Mouse (Mus musculus): ENCODE data around the gene Fig4.

The Fig4 gene

DNA sequence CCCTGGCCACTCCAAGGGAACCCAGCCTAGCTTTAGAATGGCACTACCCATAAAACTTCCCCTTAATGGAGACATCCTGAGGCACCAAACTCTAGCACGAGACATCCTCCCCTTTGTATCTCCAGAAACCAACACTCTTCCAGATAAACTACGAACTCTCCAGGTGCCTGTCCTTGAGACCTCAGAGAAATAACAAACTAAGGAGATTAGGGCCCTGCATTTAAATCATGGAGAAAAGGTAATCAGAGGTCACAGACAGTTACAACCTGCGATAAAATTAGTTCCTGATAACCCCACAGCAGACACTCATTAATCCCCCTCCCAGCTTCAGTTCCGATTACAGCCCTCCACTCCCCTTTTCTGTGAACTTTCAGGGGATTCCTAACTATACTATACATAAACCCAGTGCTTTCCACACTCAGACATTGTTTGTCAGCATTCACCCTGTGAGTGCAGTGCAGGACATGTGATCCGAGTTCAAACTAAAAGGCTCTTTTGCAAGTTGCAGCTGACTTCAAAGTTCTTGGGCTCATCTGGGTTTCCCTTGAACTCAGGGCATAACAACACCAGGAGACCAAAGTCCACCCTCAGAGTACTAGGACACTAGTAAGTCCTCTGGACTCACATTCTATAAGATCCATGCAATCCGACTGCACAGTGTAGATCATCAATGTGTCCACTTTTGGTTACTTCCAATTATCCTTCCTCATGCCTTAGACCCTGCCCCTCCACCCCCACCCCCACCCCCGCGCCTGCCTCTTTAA is 42.6 kb downstream of the Fig4 start:
- WGBS = 79% methylated on average over 8 of the region's 8 CpGs

DNA sequence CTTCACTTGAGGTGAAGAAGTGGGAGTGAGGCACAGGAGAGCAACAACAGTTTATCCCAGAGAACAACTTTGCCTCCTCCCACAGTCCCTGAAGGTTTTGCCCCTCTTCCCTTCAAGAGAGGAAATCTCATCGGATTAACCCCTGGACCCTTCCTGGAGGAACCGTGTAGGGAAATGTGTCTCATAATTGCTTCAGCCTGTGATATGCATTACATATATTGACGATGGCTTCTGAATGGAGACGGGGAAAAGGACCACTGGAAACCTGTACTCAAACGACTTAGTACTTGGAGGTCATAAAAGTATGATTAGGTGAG is 52.4 kb downstream of the Fig4 start:
- WGBS = 82% methylated on average over 5 of the region's 5 CpGs

DNA sequence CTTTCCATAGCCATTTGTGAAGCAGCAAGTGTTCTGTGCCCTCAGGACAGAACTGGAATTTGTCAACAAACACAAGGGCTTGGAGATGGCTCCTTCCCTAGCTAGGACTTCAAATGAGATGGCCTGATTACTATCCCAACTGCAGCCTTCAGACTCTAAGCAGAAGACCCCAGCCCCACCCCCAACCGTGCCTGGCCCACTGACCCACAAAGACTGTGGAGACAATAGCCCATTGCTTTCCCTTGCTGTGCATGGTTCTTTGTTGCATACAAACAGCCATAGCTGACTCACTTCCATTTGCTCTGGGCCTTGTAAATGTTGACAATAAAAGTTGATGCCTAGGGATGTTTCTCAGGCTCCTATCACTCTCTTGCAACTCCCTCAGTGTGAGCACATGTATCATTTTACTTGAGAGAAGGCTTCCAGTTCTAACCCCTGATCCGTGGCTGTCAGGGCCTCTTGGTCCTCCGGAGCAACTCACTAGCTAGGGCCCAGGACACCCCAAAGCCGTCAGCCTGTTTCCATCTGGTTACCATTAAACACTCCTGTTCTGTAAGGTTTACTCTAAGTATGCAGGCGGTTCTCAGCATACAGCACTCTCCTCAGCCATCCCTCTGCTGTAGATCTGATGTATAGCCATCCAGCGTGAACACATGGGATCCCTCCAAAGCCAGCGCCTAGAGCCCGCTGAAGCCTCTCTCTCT is 52.9 kb downstream of the Fig4 start:
- WGBS = 77% methylated on average over 8 of the region's 8 CpGs

DNA sequence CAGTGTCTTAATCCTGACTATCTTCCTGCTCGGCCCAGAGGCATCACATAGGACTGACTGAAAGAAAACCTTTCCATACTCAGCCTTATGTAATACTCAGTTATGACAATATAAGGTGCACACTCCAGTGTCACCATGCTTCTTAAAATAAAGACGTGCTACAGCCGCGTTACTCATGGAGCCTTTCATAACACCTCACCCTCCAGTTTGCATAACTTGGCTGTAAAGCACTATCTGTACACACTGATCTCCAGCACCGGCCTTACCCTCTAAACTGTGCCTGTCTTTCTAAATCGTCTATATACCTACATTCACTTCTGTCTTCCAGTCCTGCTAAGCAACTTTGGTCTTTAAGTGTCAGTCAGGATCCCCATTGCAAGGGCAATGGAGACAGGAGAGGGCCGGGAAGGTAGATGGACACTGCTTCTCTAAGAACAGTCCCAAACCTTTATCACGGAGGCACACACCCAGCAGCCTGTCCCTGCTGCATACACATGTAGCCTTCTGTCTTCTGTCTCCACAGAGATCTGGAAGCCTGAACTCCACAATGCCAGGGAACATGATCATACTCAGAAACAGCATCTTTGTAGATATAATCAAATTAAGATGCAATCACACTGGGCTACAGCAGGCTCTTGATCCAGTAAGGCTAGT is 53.9 kb downstream of the Fig4 start:
- 71% methylated on average over 8 of the region's 8 CpGs for WGBS

DNA sequence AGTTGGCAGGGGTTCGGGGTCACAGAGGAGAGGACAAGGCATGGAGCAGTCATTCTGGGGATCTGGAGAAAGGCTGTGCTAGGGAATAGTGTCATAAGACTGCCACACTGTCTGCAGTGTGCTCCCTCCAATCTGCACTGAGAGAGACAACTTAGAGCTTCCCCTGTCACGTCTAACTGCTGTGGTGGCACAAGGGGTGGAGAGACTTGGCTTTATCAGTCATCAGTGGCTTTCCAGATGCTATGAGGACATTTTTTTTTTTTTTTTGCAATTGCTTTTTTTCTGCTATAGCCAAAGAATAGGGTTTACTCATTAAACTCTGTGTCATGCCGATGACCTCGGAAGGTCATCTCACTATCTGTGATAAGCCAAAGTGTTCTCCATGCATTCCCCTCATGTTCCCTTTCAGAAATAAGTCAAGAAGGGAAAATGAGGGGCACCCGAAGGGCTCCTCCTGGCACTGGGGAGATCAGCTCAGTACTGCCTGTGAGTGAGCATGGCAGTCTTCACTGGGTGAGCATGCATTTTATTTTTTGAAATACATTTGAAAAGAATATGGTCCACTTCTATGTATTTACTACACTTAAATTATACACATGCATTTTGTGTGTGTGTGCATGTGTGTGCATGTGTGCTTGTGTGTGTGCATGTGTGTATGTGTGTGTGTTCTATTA is 55.1 kb downstream of the Fig4 start:
- 87% methylated on average over 5 of the region's 5 CpGs for WGBS

DNA sequence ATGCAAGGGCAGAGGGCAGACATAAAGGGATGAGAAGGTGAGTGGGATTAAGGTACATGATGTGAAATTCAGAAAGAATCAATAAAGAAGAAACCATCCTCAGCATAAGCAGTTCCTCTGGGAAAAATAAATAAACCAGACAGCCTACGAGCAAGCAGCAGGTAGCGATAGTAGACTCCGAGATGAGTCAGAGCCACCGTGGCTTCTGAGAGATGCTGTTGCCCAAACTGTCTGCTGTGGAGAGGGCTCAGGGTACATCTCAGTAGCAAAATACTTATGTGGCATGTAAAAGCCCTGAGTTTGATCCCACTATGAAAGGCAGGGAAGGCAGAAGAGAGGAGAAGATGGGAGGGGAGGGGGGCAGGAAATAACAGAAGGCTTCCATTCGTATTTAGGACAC is 56.9 kb downstream of the Fig4 start:
- 46% methylated on average over 5 of the region's 5 CpGs for WGBS

DNA sequence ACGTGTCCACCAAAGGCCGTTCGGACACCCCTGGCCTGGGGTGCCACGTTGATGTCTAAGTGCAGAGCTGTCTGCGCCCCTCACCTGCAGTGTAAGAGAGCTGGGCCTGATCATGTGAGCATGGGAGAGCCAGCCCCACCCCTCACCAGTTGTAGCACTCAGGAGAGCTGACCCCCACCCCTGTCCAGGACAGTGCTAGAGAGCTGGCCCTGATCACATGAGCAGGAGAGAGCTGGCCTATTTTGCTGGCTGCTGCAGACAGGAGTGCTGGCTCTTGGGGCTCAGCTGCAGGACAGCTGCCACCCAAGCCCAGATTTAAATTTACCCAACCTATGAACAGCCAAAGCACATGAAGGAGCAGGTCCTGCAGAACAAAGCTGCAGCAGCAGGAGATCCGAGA is 57.6 kb downstream of the Fig4 start:
- 91% methylated on average over 6 of the region's 6 CpGs for WGBS

DNA sequence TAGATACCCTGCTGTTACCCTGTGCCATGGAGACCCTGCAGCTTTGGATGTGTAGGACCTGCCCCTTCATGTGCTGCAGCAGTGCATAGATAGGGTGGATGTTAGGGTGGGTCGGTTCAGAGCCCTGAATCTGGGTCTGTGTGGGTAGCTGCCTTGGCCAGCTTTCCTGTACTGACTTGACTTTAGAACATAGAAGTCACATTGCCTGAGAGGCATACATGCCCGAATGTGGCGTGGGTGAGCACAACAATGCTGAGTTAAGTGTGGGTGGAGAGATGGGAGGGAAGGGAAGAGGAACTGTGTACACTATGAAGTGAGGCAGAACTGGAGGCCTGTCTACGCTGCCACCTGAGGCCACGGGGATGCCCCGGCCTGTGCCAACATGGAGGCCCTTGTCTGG is 58.0 kb downstream of the Fig4 start:
- 66% methylated on average over 6 of the region's 6 CpGs for WGBS

DNA sequence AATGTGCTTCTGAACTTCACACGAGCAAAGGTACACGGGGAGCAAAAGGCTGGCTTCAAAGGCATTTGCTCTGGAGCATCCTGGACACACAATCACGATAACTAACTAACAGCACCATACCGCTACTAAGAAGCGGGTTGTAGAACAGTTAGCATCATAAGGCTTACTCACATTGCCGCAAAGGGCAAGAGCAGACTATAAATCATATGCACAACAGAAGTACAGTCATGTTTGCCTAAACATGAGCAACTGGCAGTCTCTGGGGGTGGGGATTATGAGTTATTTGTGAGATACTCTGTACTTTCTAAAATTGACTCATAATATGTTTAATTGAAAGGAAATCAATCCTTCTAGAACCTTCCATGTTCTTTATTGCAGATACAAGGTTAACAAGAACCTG is 59.1 kb downstream of the Fig4 start:
- WGBS = 84% methylated on average over 6 of the region's 6 CpGs

DNA sequence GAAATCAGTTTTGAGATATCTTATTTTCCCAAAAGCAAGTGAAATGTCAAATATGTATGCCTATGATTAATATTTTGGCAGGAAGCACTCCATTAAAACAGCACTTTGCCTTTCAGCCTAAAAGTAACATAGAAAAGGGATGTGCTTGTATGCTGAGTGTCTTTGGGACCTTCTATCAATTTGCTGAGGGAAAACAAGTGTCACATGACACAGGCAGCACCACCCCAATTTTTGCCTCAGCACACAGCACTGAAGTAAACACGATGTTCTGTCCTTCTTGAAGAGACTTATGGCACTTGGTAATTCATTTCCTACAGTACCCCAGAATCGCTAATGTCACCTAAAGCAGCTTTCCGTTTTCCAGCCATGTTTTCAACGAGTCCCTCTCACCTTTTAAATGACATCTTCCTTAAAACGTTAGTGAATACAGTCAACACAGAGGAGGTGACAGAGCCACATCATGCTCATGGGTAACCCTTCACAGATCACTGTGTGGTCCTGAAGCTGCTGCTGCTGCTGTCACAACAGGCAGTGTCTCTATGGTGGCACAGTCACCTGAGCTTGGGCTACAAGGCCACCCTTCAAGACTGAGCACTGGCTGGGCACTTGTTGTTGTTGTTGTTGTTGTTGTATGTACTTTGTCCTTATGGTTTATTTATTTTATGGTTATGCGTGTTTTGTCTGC is 61.4 kb downstream of the Fig4 start:
- WGBS = 87% methylated on average over 6 of the region's 6 CpGs

DNA sequence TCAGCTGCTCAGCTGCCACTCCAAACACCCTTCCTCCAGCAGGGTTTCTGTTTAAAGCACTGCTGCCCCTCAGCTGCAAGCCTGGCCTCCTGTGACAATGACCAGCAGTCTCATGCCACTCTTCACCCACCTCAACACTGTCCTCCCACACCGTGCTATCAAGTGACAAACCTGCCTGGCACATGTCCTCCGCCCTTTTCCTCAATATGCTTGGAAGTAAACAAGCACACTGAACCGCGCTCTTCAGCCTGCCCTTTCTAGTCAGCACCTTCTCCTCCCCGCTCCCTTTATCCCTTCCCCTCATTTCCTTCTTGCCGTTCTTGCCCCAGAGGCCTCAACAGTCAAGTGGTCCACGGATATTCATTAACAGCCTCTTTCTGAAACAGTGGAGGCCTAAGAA is 62.0 kb downstream of the Fig4 start:
- WGBS = 84% methylated on average over 7 of the region's 7 CpGs

DNA sequence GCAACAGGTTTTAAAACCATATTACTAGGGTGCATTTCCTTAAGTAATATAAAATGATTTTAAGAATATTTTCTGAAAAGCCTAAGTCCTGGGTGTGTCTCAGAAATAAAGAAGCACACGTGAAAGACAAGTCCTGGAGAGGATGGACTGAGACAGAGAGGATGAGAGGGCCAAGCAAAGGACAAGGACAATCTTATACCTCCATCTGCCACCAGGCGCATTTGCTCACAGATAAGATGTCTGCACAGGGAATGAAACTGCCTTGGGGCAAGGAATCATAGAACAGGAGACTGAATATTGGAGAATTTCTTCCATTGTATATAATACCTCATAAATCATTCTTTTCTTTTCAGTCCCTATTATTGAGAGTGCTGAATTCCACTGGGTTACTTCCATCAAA is 67.0 kb downstream of the Fig4 start:
- WGBS = 95% methylated on average over 2 of the region's 2 CpGs

DNA sequence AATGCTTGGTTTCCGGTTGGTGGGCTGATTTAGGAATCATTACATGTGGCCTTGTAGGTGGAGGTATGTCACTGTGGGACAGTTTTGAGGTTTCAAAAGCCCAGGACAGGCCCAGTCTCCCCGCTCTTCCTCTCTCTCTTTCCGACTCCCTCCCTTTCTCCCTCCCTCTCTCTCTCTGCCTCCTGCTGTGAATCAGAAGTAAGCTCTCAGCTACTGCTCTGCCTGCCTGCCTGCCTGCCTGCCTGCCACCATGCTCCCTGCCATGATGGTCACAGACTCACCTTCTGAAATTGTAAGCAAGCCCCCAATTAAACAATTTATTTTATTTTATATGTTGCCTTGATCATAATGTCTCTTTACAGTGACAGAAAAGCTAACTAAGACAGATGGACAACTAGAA is 67.5 kb downstream of the Fig4 start:
- 94% methylated on average over 3 of the region's 3 CpGs for WGBS

DNA sequence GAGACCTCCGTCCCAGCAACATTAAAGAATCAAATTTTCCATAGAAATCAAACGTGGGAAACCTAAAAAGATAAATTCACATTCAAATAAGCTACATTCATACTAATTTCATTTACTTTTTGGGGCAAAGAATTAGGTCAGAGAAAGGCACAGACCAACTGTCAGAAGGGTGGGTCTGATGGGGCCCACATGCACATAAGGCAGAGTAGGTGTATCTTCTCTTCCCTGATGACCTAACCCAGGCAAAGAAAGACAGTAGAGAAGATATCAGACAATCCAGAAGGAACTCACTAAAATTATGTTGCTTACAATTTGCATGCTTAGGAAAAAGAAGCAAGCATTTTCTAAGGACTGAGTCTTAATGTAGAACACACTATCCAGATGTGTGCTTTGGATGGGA is 67.9 kb downstream of the Fig4 start:
- 96% methylated on average over 2 of the region's 2 CpGs for WGBS

DNA sequence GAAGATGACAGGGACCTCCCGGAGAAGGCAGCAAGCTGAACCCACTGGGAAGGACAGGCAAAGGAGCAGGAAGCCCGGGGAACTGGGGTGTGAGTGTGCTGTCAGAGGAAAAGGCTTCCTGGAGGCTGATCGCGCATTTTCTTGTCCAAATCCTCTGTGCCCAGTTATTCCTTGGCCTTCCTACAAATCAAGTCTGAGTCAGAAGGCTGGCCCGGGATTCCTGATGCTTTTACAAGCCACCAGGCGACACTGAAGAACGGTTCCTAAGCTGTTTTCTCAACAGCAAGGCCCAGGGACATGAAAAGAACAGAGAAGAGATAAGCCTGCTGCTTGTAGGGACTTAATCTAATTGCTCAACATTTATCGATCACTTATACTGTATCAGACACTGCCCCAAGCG is 68.5 kb downstream of the Fig4 start:
- WGBS = 61% methylated on average over 9 of the region's 9 CpGs

DNA sequence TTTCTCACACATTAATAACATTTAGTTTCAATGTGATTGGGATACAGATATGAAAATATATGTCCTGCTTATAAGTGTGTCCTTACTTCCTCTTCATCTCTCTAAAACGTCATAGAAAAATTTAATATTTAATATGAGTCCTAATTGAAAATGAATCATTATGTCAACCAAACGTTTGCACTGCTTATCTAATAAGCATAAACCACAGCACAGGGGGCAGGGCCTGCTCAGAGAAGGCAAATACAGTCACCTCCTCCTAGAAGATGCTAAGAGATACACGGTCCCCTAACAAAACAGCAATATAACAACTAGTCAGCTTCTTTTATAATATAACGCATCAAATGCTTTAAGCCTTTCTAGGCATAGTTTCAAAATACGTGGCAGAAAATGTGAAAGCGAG is 69.9 kb downstream of the Fig4 start:
- 91% methylated on average over 6 of the region's 6 CpGs for WGBS

DNA sequence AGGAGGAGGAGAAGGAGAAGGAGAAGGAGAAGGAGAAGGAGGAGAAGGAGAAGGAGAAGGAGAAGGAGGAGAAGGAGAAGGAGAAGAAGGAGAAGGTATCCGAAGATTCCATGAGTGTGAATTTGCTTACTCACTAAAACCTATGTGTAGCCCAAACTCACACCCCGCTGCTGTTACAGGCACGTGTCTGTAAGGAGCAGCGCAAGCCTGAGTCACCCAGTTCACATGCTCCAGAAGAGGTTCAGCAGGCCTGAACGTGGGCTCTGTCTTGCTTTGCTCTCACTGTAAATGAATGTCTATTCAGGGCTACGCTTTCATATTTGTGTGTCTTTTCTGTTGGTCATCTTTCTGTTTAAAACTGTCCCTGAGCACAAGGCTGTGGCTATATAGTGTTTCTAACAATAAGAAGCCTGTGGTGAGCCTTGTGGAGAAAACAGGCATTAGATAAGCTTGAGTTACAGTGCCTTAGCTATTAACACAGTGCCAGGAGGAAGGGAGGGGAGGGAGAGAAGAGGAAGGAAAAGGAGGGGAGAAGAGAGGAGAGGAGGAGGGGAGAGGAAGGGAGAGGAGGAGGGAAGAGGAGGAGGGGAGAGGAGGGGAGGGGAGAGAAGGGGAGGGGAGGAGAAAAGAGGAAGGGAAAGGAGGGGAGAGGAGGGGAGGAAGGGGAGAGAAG is 71.8 kb downstream of the Fig4 start:
- 64% methylated on average over 6 of the region's 6 CpGs for WGBS

DNA sequence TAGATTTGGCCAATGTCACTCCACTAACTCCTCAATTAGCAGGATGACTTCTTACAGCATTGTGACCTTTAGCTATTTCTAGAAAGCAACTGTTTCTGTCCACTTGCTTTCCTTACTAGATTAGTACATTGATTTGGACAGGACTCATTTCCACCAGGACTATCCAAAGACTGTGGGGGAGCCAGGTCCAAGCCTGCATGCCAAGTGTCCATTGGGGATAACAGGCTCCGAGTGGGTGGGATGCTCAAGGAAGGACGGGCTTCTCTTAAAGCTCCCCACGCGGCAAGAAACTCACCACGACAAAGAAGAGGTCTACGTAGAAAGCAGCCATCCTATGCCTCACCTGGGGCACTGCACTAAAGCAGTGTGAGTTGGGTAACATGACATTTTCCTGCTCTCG is 75.4 kb downstream of the Fig4 start:
- WGBS = 65% methylated on average over 7 of the region's 7 CpGs

DNA sequence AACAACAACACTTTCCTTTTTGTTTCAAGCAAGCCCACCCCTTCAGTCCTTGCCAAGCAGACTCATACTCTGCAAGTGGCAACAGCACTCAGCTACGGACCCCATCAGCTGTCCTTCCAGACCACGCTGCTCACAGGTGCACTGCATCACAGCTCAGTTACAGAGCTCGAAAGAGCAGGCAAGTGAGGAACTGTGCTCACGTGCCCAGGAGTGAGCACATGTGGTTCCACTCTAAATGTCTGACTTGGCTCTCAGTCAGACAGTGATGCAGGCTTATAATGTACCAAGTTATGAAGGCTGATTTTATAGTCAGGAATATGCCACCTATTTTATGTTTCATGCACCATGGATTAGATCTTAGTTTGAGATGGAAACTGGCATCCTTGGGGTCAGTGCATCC is 79.6 kb downstream of the Fig4 start:
- 71% methylated on average over 4 of the region's 4 CpGs for WGBS

DNA sequence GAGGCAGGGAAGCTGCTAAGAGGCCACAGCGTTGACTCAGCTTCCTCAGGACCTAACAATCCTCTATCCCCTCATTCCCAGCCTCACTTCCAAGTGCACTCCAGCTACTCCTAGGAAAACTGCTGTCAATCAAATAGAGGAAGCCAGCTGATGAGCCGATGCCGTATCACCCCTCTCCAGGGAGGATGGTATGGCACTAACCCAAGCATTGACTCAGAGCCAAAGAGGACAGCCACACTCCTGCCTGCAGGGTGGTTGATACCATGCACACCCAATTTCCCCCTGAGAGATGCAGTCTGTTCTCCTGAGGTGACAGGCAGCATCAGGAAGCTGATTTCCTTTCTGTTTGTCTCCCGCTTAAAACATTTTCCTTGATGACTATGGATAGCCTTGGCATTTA is 81.9 kb downstream of the Fig4 start:
- WGBS = 63% methylated on average over 4 of the region's 4 CpGs

DNA sequence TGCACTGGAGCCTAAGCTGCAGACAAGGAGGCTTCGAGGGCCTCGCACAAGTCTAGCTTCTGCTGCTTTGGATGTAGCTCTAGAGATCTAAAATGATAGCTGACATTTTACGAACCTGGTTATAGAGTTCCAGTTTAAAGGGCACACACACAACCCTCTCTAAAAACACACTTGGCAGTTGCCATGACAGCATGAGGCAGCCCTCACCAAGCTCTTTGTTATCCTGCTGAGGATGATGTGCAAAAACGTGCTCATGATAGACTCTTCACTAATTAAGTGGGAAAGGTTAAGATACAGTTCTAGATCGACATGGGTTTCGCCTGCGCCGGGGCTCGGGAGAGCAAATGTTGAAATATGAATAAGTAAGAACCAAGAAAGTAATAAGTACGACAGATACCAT is 84.2 kb downstream of the Fig4 start:
- WGBS = 73% methylated on average over 10 of the region's 10 CpGs

DNA sequence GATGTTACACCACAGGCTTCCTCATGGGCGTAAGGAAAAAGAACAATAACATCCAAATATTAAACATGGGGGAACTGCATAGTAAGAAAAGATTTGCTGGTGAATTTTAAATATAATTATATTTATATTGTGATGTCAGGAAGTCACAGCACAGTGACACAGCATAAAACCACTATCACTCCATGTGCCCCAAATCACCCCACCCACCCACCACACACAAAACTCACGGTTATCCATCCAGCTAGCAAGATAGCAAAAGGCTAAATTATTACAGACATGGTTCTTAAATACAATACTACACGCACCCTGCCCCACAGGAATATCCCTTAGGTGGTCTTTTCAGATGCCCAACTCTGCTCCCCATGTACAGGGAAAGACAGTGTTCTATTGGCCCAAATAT is 89.0 kb downstream of the Fig4 start:
- WGBS = 93% methylated on average over 3 of the region's 3 CpGs

Measured in cerebral cortex, adult 2 months (tissue).